Mouse (Mus musculus): ENCODE measurements at regions not wholly inside any gene's neighbourhood (a gene's known extent, or its start where the extent isn't known, plus 50 kb on each side); places are given as distances from the start of the nearest gene placed in this dataset.

- intact Hi-C loops (cut with DNase I; ENCODE audit: low total_unique reads): loop anchor here (10.0 kb wide), 1 partner anchor 1680 kb away; no protein-coding TSS in a partner anchor
- peak; percentile 25 for DNase-seq
Observed at GRCm38 (mm10) chr4:24154418-24154817, 341.8 kb upstream of the Mms22l start.

GRCm38 (mm10) chr4:24173750-24174149 is 322.5 kb upstream of the Mms22l start:
- intact Hi-C loops (cut with DNase I; ENCODE audit: low total_unique reads): no loop called here
- DNase-seq: no peak

GRCm38 (mm10) chr4:24213262-24214036 is 282.8 kb upstream of the Mms22l start:
- intact Hi-C loops (cut with DNase I; ENCODE audit: low total_unique reads): no loop called here
- DNase-seq: no peak

- DNase-seq: no peak
- intact Hi-C loops (cut with DNase I; ENCODE audit: low total_unique reads): no loop called here
Observed at GRCm38 (mm10) chr4:24214037-24214362, 282.3 kb upstream of the Mms22l start.

- intact Hi-C loops (cut with DNase I; ENCODE audit: low total_unique reads): no loop called here
- no peak for DNase-seq
Observed at GRCm38 (mm10) chr4:24218383-24218934, 277.8 kb upstream of the Mms22l start.

GRCm38 (mm10) chr4:24219074-24219497 is 277.2 kb upstream of the Mms22l start:
- no peak for DNase-seq
- intact Hi-C loops (cut with DNase I; ENCODE audit: low total_unique reads): no loop called here

GRCm38 (mm10) chr4:24219583-24219982 is 276.7 kb upstream of the Mms22l start:
- DNase-seq: no peak
- intact Hi-C loops (cut with DNase I; ENCODE audit: low total_unique reads): no loop called here

GRCm38 (mm10) chr4:24245124-24245523 is 251.1 kb upstream of the Mms22l start:
- intact Hi-C loops (cut with DNase I; ENCODE audit: low total_unique reads): no loop called here
- DNase-seq: no peak

- DNase-seq: no peak
- intact Hi-C loops (cut with DNase I; ENCODE audit: low total_unique reads): no loop called here
Observed at GRCm38 (mm10) chr4:24248142-24249054, 247.9 kb upstream of the Mms22l start.

GRCm38 (mm10) chr4:24249243-24249970 is 246.8 kb upstream of the Mms22l start:
- DNase-seq: no peak
- intact Hi-C loops (cut with DNase I; ENCODE audit: low total_unique reads): no loop called here

GRCm38 (mm10) chr4:24278154-24278553 is 218.1 kb upstream of the Mms22l start:
- intact Hi-C loops (cut with DNase I; ENCODE audit: low total_unique reads): no loop called here
- DNase-seq: no peak
